Mouse (Mus musculus) spleen, adult 2 months (tissue): Measurements from ENCODE around the gene Shank2.

Experiments used
- CTCF ChIP-seq: fragments of 200-500 bp; IDR thresholded peaks from 2 replicates; pipeline ENCODE4 v1.5.1; 2011; ENCODE audit warnings: mild to moderate bottlenecking, inconsistent platforms; ENCODE audit not compliant: insufficient read depth, insufficient read length, insufficient replicate concordance; ENCODE audit errors: extremely low read depth
- POLR2A ChIP-seq: fragments of 200-500 bp; IDR thresholded peaks from 2 replicates; pipeline ENCODE4 v1.6.1; 2011; ENCODE audit warnings: low read depth, low read length, inconsistent platforms

GRCm38 (mm10) chr7:144447146-144447545 lies 445.4 kb downstream of the Shank2 start:
- TF ChIP-seq CTCF (no peak), POLR2A (no peak)
